Mouse (Mus musculus) ovary, postnatal 10 days (tissue): Measurements from ENCODE around the gene 1520401A03Rik.
A peak's percentile ranks its signal among the peaks of the same experiment; 100 is the strongest.

ENCODE experiments used
- DNase-seq: peaks from one replicate; pipeline ENCODE4 v3.0.0; 2022; ENCODE audit warnings: low spot score

Gene 1520401A03Rik

DNA sequence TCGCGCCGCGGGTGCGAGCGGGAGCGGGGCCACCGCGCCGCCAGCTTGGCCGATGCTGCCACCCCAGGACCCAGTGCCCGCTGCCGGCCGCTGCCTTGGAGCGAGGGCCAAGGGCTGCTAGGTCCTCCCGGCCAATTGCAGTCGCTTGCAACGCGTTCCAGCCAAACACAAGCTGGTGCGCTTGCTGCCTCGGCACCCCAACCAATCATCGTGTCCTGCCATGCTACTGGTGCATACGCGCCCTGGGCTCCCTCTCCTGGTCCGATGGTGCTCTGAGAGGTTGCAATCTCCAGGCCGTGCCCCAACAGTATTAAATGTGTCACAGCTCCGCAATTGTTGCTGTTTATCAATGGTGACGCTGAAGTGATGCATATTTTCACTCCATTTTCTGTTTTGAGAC, 22.5 kb downstream of the 1520401A03Rik start:
- DNase-seq, result peak; percentile 60

DNA sequence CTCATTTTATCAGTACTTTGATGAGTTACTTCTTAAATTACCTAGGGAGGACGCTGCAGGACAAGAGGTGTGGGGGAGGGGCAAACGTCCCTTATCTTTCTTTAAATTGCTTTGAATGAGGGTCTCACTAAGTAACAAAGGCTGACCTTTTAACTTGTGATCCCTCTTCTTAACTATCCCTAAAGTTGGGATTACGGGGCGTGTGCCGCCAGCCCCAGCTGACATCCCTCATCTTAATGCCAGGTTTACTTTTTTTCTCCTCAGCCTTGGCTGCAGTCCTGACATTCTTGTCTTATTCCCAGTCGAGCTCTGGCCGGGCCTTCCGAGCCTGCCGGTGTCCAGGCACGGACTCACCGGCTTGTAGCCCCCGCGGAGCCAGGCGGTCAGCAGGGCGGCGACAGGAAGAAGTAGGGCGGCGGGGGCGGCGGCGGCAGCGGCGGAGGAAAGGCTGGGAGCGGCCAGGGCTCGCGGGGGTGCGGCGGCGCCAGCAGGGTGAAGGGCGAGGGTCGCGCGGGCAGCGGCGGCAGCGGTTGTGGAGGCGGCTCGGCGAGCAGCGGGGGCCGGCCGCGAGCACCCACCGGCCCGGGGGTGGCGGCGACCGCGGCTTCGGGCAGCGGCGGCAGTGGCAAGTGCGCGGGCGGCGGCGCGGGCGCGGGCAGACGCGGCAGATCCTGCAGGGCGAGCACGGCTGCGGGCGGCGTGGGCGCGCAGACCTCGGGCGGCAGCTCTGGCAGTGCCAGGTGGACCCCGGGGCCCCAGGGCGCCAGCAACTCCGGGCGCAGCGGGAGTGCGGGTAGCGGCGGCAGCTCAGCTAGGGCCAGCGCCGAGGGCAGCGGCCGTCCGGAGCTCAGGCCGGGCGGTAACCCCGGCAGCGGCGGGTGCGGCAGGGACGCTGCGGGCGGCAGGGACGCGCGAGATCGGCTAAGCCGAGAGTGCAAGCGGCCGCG, 23.2 kb downstream of the 1520401A03Rik start:
- no peak for DNase-seq

DNA sequence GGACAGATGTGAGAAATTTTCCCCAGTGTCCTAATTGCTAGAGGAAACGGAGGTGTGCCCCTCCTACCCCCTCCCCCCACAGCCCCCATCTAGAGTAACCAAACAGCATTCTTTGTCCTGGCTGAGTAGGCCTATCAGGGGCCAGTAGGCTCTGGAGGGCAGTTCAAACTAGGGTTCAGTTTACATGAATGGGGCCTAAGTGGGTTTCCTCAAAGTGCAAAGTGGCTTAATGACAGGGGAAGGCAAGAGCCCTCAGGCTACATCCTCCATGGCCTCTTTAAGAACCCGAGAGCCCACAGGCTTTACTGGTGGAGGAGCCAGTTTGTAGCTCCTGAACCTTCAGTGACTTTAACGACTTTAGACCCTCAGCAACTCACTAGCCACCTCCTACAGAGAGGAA, 26.8 kb downstream of the 1520401A03Rik start:
- no peak for DNase-seq

GRCm38 (mm10) chr17:23694491-23694890, 28.1 kb downstream of the 1520401A03Rik start:
- DNase-seq, result no peak

DNA sequence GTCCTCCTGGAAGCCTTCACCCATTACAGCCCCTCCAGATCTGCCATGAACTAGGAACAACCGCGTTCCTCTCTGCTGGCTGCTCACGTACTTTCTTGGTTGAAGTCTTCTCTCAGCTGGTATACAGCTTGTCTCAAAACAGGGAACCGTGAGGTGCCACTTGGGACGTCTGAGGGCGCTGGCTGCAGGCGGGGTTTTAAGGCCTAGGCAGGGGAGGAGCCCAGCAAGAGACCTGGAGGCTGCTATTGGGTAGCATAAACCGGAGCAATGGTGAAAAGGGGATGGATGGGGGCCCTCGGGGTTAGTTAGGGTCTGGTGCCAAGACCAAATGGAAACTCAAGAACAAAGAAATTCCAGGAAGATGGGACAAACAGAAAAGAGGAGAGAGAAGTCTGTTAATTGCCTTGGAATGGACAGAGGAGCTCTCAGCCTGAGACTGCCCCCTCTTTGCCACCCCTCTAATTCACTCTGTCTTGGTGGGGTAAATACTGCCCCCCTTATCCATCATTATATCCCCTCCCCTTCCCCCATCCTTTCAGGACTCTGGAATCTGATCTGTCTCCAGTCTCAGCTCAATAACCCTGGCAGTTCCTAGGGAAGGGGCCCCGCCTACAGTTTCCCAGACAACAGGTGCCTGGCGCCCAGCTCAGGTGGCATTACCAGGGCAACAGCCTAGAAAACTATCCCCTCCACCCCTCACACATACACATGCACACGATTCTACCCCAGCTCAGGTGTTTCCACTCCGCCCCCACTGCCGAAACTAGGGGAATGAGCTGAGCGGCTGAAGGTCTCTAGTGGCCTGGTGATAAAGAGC, 38.5 kb downstream of the 1520401A03Rik start, which contains the start of gene Cldn9:
TSS of gene Cldn9 (minus strand) at position 171 of the 817 bp plus-strand sequence.
- no peak for DNase-seq

DNA sequence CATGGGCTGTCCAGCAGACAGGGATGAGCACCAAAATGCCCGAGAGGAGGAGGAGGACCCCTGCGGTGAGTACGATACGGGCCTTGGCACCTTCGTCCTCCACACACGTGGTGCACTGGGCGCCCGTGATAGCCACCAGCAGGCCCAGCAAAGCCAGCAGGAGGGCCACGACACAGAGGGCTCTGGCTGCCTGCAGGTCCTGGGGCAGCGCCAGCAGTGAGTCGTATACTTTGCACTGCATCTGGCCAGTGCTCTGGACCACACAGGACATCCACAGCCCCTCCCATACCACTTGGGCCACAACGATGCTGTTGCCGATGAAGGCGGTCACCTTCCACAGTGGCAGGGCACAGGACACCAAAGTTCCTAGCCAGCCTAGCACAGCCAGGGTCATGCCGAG, 39.4 kb downstream of the 1520401A03Rik start:
- DNase-seq, result no peak

GRCm38 (mm10) chr17:23682530-23682929, 40.1 kb downstream of the 1520401A03Rik start:
- DNase-seq, result no peak

GRCm38 (mm10) chr17:23682092-23682491, 40.5 kb downstream of the 1520401A03Rik start:
- no peak for DNase-seq

GRCm38 (mm10) chr17:23681086-23681485, 41.5 kb downstream of the 1520401A03Rik start:
- DNase-seq, result no peak

GRCm38 (mm10) chr17:23680336-23680735, 42.2 kb downstream of the 1520401A03Rik start:
- no peak for DNase-seq

DNA sequence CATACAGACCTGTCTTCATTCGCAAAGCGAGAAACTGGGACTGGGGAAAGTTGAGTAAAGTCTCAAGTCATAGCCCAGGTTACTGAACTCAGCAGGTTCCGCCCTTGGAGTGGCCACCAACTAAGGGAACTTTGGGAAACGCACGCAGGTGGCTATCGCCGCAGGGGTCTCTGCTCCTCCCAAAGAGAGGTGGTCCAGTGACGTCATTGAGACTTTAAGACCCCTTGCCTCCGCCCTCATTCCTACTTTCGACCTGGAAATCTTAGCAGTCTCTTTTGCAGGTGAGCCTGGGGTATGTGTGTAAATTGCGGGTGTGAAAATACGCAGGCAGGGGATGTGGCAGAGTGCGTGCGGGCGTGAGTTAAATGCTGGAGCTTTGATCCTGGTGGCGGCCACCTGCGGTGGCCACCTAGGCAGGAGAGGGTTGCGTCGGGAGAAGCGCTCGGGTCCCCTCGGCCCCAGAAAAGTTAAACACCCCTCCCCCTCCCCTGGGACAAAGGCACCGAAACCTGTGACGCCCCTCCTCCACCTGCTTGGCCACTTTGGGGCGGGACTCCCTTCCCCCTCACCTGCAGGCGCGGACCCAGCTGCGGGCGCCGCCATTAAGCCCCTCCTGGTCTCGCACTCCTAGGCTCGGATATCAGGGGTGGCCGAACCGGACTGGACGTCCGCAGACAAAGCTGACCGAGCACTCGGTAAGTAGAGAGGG, 43.3 kb downstream of the 1520401A03Rik start, which contains the start of gene Cldn6:
TSS of gene Cldn6 (plus strand) at position 123 of the 709 bp plus-strand sequence.
- no peak for DNase-seq

GRCm38 (mm10) chr17:23677236-23677679, 45.3 kb downstream of the 1520401A03Rik start, which contains the start of gene Tnfrsf12a:
TSS of gene Tnfrsf12a (minus strand) at chr17:23677468.
- DNase-seq, result peak; percentile 56

DNA sequence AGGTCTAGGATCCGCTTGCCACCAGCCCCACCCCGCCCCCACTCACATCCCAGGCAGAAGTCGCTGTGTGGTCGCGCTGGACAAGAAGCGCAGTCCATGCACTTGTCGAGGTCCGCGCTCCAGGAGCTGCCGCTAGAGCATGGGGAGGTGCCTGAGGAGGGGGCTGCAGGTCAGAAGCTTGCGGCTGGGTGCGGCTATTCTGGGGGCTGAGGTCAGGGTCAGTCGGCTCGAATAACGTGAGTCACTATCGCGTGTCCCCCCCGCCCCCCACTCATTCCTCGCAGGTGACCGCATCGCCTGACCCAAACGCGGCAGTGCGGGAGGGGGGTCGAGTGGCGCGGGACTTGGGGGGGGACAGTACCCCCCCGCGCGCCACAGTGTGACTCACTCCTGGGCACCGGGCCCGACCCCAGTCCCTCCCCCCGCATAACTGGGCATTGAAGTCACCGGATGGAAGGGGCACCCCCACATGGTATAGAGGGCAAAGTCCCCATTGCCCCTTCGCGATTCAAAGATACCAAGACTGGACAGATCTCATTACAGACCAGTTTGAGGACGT, 46.0 kb downstream of the 1520401A03Rik start:
- DNase-seq, result no peak

- DNase-seq, result peak; percentile 7
Observed at GRCm38 (mm10) chr17:23675564-23676281, 46.9 kb downstream of the 1520401A03Rik start.

DNA sequence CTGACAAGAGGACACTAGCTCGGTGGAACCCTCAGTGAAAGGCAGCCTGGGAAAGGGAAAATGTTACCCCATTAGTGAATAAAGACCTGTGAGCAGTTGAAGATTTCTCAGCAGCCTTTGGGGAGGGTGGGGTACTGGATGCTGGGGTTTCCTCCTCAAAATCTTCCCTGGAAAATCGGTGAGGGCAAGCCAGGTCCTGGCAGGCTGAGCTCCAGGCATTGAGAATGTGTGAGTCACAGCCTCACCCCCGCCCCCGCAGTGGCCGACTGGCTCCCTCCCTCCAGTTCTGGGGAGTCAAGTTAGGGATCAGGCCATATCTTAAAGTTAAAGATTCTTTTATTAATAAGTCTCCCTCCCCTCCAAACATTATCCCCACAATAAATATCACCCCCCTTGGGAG, 47.5 kb downstream of the 1520401A03Rik start:
- peak; percentile 18 for DNase-seq

DNA sequence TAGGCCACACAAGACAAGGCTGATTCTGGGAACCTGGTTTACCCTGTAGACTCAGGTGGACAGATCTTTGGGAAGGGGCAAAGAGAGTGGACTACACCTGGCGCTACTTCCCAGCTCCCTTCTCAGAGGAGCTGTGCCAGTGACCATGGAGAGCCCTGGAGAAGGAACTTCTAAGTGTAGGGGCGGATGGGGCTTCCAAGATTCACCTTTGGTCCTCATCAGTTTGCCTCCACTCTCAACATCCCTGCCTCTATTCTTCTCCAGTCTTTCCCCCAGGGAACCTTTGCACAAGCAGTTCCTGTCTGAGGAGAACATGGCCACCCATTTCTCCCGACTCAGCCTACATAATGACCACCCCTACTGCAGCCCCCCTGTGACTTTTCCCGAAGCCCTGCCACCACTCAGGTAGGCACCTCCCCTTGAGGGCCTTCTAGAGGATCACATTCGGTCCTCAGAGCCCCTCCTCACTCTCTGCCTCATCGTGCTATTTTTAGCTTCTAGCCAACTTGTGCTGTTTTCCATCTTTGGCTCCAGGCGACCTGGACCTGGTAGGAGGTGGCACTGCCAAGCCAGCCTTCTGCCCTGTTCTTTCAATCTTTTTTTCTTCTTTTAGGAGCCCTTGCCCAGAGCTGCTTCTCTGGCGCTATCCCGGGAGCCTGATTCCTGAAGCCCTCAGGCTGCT, 48.2 kb downstream of the 1520401A03Rik start:
- no peak for DNase-seq

DNA sequence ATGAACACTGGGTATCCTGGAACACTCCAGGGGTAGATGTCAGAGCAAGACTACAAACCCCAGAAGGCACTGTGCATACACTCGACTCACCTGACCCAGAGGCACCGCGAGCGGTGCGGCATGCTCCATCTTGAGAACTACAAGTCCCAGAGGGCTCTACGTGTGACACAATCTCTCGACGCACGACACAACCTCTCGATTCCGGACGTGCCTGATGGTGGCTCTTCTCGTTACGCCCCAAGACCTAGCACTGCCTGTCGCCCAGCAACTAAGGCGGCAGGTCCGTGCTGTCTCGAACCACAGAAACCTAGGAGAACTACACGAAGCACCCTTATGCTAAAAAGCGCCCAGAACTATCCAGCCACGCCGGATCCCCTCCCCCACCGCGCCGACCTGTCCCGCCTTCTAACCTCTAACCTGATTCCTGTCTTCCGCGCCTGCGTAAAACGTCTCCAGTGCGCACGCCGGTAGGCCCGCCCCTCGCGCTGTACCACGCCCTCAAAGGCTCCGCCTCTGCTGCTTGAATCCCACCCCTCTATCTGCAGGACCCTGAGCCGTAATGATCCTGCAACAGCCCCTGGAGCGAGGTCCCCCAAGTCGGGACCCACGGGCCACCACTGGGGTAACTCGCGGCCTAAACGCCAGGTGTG, 49.0 kb downstream of the 1520401A03Rik start, which contains the start of the genes Hcfc1r1 and Thoc6:
TSS of gene Hcfc1r1 (plus strand) at position 173 of the 650 bp plus-strand sequence.
TSS of gene Thoc6 (minus strand) at position 459 of the 650 bp plus-strand sequence.
- DNase-seq, result peak; percentile 78

- DNase-seq, result no peak
Observed at GRCm38 (mm10) chr17:23672761-23673160, 49.8 kb downstream of the 1520401A03Rik start.

GRCm38 (mm10) chr17:23671519-23671918, 51.1 kb downstream of the 1520401A03Rik start:
- no peak for DNase-seq
